Mouse (Mus musculus): Measurements from ENCODE around the gene Mrpl58.

Gene Mrpl58

DNA sequence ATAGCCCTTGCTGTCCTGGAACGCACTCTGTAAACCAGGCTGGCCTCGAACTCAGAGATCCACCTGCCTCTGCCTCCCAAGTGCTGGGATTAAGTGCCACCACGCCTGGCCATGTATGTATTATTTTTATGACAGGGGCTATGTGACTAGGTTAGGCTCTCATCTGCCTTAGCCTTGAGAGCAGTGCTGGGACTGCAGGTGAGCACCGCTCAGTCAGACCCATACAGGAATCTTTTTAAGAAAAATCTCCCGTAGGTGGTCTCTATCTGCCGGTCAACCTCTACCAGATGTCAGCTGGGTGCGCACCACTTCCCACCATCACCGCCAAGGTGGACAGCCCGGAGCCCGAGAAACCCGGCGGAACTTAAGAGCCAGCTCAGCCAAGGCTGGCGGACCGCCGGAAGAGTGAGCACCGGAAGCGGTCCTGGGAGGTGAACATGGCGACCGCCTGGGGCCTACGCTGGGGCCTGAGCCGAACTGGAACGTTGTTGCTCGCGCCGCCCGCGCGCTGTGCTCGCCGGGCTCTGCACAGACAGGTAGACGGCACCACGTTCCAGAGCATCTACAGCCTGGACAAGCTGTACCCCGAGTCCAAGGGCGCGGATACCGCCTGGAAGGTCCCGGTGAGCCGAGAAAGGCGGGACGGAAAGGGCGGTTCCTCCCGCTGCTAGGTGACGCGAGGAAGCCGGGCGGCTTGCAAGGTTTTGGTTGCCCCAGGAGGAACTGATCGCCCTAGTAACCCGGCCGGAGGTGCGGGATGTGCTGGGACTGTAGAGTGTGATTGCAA lies at the start of gene Mrpl58:
TSS of gene Mrpl58 (plus strand) at position 415 of the 787 bp plus-strand sequence.
- DNase-seq (ENCODE audit: extremely low spot score) = peak; percentile 88

DNA sequence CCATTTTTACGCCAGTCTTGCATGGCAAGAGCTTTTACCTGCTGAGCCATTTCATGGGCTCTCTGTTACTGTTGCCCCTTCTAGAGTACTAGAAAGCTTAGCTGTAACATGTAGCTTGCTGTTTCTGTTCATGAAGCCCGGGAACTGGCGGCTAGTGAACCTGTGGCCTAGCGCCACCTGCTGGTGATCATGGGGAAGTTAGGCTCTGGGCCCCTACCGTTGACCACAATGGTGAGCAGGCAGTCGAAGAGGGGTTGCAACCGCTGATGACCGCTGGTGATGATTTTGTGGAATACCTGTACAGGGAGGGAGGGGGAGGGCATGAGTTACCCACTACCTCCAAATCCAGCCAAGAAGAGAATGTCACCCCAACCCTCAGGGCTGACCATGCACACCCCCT lies 49.4 kb upstream of the Mrpl58 start:
- peak; percentile 79 for DNase-seq (ENCODE audit: extremely low spot score)

DNA sequence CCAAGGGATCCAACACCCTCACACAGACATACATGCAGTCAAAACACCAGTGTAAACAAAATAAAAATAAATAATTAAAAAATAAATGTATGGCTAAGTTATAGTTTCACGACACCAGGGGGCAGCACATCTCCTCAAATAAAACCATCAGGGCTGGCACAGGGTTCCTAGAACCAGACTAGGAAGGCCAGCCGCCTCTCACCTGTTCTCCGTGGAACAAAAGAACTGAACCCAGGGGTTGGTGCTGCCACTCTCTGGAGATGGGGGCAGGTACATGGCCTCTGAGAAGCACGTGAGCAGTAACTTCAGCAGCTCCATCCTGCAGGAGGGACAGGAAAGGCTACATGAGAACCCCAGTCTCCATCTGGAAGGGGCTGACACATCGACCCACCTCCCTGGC lies 45.1 kb upstream of the Mrpl58 start:
- DNase-seq (ENCODE audit: extremely low spot score) = peak; percentile 67

DNA sequence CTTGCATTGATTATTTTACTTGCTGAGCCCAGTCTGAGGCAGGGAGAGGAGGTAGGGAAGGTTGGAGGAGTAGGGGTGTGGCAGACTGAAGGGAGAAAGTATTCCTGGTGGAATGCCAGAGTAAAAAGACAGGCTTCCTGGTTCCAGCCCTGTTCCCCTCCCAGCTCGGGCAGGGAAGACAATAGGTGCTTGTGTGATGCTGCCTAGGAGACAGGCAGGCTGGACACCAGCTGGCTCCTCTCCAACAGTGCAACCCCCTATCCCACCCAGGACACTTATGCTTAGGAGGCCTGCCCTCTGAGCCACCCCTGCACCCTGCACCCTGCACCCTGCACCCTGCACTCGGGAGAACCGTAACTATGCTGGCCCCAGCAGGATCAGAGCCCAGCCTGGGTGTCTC lies 44.3 kb upstream of the Mrpl58 start:
- DNase-seq (ENCODE audit: extremely low spot score) = no peak

DNA sequence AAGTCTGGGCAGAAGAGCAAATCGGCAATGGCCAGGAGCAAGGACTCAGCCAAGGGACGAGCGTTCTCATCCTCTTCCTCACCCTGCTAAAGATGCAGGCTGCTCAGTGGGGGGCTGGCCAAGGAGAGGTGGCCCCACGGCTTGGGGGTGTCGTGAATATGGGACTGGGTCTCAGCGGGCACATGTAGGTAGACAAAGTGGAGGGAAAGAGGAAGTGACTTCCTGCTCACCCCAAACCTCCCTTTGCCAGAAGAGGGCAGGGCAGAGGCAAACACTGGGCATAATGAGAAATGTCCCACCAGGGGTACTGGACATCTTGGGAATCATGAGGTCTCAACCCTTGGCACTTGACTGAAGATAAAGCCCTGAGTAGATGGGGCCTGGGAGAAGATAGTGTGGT lies 43.8 kb upstream of the Mrpl58 start:
- no peak for DNase-seq (ENCODE audit: extremely low spot score)

DNA sequence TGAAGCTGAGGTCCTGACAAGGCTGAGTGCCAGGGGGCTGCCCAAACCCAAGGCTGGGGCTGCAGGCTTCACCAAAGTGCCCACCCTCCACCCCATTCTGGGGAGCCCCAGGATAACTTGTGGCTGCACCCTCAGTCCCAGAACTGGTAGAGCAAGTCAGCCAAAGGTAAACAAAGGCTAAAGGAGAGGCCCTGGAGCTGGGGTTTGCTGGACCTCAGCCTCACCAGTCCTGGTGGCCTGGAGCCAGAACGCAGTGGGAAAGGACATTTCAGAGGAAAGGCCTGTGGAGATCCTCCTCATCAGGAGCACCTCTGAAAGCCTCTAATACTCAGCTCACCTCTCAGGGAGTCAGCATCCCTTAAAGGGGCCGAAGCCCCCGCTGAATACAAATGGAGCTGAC lies 39.4 kb upstream of the Mrpl58 start:
- no peak for DNase-seq (ENCODE audit: extremely low spot score)

DNA sequence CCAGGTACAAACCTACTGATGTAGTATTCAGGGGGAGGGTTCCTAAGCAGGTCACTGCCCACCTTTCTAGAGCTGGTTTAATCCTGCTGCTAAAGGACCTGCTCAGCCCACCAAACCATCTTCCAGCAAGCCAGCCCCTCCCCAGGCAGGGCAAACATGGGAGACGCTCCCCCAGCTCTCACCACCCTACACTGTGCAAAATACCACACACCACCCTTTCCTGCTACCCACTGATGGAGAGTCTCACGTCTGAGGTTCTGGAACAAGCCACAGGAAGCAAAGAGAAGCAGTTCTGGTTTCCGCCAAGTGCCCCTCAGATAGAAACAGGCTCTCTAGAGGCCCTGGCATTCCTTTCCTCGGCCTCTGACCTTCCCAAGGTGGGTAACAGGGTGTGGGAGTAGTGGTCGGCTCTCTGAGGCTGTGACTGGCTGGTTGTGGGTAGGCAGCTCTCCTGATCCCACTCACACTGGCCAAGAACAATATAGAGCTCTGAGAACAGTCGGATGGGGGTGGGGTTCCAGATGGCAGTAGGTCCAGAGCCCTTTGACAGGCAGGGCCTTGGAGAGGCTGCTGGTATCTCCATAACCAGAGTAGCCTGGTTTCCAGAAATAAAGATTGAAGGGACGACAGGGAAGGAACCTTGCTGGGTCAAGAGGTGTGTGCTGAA lies 37.4 kb upstream of the Mrpl58 start:
- DNase-seq (ENCODE audit: extremely low spot score) = no peak

DNA sequence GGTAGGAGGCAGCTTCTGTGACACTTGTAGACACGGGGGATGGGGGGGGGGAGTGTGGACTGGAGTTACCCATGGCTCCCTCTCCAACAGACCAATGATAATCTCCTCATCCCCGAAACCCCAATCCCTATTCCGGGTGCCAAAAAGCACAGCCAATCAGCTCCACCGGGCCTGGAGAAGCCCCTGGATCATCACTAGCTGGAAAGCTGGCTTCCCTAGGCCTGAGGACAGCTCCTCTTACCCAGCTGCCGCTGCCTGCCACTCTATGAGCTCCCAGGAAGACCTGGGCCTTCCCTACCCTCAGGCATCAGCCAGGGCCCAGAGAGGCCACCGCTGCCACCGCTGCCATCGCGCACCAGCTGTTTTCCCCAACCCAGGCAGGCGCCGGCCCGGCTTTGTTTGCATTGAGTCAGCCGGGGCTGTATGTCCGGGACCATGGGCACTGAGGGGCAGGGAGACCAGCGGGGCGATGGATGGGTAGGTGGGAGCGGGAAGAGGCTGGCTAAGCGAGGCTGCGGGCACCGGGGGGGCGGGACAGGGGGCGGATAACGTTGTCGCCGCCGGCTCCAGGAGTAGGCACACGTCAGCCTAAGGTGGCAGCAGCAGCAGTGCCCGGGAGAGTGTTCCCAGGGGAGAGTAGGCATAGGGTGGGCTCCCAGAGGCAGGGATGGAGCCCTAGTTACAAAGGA lies 36.7 kb upstream of the Mrpl58 start:
- DNase-seq (ENCODE audit: extremely low spot score) = no peak

DNA sequence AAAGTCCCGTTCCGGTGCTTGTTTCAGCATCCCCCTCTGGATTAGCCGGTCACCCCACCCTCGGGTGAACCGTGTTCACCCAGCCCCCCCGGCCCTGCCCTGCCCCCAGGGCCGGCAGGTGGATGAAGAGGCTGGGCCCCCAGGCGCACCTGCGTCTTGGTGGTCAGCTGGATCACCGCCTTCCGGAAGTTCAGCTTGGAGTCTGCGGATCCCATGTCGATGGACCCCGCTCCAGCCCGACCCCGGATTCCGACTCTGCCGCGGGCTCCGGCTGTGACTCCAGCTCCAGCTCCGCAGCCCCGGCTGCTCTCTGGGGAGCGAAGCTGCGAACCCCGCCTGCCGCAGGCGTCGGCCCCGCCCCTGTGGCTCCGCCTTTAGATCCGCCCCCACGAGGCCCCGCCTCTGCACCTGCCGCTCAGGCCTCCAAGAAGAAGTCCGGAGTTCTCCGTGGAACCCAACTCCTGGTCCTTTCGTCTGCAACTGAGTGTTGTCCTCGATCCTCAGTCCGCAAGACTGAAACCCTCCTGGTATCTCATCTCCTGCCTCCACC lies 36.1 kb upstream of the Mrpl58 start, which contains the start of gene Hid1:
TSS of gene Hid1 (minus strand) at position 362 of the 550 bp plus-strand sequence.
- peak; percentile 79 for DNase-seq (ENCODE audit: extremely low spot score)

DNA sequence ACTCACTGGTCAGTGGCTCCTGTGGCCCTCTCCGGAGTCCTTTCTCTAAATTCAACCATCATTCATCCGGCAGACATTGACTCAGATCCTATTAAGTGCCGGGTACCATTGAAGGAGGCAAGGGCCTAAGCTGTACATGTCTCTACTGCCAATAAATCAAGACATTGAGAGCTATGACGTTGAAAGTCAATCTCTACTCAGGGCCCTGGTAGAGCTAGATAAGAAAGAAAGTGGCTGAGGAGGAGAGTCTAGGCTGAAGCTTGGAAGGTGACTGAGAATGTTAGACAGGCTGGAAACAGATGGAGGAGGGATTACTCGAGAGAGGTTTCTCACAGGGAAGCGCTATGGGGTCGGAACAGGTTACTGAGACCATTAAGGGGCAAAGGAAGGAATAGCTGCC lies 33.2 kb upstream of the Mrpl58 start:
- no peak for DNase-seq (ENCODE audit: extremely low spot score)

DNA sequence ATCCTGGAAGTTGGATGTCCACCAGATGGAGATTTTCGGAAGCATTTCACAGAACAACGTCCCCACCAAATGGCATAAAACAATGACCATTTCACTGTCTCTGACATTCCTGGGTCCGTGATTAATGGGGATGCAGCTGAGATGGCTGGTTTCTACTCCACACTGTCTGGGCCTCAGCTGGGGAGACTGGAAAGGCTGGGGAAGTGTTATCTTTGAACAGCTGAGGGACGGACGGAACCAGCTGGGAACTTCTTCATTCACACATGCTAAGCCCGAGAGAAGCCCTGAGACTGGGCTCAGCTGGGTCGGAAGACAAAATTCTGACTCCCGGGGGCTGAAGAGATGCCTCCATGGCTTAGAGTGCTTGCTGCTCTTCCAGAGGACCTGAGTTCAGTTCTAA lies 32.2 kb upstream of the Mrpl58 start:
- DNase-seq (ENCODE audit: extremely low spot score) = no peak

DNA sequence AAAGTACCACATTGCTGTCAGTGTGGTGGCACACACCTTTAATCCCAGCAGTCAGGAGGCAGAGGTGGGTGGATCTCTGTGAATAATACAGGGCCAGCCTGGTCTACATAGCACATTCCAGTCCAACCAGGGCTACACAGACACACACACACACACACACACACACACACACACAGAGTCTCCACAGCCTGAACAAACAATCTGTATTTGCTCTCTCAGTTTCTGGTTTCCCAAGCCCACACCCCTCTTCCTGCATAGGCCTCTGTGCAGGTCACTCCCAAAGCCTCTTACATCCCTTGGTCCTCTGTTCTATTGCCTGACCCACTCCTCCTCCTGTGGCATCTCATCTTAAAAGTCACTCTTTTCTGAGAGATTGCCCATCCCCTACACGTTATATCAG lies 31.5 kb upstream of the Mrpl58 start:
- no peak for DNase-seq (ENCODE audit: extremely low spot score)

DNA sequence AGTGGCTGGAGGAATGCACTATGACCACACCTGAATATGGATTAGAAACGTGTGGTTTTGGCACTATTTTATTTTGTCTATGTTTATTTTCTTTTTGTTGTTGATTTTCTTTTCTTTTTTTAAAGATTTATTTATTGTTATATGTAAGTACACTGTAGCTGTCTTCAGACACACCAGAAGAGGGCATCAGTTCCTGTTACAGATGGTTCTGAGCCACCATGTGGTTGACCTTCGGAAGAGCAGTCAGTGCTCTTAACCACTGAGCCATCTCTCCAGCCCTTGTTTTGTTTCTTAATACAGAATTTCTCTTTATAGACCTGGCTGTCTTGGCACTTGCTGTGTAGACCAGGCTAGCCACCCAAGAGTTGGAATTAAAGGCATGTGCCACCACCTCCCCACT lies 30.8 kb upstream of the Mrpl58 start:
- no peak for DNase-seq (ENCODE audit: extremely low spot score)

DNA sequence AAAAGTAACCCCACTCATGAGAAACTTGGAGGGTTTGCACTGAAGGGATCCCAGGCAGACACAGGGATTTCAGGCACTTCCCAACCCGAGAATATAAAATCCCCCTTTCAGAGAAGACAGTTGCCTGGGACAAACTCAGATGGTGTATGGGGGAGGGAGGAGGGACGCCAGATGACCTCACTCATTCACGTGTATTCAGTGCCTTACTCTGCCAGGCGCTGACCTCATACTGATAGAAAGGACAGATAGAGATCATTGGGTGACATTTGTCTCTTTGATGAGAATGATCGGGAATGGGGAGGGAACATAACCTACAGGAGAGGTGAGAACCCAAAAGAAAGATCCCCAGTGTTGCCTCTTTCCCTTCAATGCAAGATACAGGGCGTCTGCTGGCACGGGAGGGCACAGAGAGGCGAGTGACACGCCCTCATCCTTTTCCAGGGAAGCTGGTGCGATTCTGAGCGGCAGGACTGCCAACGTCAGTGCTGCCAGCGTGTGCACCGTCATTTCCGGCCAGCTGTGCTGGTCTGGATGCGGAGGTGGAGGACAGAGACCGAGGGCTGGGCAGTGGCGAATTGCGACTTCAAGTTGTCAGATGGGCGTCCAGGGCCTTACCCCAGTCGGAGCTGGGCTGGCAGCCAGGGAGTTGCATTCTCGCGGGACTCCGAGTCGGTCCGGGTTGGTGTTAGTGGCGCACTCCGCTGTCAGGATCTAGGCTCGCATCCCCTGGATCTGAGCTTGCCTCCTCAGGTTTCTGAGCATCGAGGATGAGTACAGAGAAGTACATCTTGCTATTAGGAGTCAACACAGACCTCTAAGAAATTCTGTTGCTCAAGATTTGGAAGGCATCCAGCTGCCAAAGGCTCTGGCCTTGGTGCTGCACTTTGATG lies 29.5 kb upstream of the Mrpl58 start:
- DNase-seq (ENCODE audit: extremely low spot score) = peak; percentile 37

DNA sequence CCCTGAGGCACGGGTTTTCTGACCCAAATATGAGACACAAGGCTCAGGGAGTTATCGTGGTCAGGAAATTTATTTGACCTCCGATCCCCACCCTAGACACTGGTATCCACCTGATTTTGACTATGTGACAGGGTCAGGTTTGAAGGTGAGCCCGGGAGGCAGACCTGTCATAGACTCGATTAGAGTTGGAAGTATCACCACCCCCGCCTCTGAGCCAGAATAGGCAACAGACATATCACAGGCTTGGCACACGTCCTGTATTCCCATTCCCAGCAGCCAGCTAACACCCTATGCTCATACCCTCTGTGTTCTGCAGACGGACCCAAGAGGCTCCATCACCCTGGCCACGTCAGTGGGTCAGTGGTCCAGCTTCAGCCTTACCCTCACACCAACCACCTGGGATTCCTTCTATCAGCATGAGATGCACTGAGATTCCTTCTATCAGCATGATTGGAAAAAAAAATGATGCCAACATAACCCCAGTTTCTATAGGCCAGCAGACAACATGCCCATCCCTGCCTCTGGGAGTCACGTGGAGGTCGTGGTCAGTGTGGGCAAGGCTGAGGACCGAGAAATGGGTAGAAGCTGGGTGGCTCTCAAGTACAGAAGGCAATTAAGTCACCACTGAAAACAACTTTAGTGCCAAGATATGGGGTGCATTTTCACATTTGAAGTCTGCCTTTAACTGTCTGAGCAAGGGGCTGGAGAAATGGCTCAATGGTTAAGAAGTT lies 28.7 kb upstream of the Mrpl58 start:
- DNase-seq (ENCODE audit: extremely low spot score) = no peak

DNA sequence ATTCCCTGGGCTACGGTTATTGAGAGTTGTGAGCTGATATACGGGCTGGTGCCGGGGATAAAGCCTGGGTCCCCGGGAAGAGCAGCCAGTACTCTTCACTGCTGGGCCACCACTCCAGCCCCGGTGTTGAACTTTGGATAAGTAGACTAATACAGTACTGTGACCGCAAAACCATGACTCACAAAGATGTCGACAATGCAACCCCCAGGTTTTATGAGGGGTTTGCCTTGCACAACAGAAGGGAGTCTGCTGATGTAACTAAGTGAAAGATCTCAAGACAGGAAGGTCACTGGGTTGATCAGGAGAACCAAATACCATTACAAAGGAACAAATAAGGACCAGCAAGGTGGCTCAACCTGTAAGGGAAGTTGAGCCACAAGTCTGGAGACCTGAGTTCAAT lies 26.8 kb upstream of the Mrpl58 start:
- DNase-seq (ENCODE audit: extremely low spot score) = no peak

DNA sequence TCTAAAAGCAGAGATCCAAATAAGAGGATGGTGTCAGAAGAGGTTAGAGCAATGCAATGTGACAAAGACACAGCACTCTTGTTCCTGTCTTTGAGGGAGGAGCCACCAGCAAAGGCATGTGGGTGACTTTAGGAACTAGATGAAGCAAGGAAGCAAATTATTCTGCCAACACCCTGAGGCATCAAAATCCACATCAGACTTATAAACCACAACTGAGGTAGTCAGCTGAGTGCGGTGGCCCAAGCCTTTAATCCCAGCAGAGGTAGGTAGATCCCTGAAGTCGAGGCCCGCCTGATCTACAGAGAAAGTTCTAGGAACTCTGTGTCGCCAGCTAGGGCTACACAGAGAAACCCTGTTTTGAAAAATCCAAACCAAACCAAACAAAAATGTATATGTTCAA lies 26.3 kb upstream of the Mrpl58 start:
- no peak for DNase-seq (ENCODE audit: extremely low spot score)

DNA sequence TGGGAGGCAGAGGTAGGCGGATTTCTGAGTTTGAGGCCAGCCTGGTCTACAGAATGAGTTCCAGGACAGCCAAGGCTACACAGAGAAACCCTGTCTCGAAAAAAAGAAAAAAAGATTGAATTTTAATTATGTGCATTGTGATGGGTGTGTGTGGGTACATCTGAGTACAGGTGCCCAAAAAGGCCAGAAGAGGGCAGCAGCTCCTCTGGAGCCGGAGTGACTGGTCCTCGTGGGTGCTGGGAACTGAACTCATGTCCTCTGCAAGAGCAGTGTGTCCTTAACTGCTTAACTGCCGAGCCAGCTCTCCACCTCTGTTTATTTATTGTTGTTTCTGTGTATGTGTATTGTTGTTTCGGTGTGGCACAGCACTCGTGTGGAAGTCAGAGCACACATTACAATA lies 25.7 kb upstream of the Mrpl58 start:
- DNase-seq (ENCODE audit: extremely low spot score) = no peak

DNA sequence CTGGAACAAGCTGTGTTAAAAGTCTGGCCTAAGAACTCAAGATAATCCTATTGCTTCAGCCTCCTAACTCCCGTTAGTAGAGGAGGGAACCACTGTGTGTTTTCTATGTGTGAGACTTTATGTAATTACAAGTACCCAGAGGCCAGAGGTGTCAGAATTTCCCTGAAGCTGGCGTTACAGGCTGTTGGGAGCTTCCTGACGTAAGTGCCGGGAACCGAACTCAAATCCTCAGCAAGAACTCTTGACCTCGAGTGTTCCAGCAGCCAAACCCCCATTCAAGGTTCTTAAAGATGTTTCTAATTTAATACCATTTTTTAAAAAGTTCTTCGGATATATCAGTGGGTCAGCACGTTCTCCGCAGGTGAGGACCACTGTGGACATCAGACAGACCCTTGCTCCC lies 22.3 kb upstream of the Mrpl58 start:
- no peak for DNase-seq (ENCODE audit: extremely low spot score)

DNA sequence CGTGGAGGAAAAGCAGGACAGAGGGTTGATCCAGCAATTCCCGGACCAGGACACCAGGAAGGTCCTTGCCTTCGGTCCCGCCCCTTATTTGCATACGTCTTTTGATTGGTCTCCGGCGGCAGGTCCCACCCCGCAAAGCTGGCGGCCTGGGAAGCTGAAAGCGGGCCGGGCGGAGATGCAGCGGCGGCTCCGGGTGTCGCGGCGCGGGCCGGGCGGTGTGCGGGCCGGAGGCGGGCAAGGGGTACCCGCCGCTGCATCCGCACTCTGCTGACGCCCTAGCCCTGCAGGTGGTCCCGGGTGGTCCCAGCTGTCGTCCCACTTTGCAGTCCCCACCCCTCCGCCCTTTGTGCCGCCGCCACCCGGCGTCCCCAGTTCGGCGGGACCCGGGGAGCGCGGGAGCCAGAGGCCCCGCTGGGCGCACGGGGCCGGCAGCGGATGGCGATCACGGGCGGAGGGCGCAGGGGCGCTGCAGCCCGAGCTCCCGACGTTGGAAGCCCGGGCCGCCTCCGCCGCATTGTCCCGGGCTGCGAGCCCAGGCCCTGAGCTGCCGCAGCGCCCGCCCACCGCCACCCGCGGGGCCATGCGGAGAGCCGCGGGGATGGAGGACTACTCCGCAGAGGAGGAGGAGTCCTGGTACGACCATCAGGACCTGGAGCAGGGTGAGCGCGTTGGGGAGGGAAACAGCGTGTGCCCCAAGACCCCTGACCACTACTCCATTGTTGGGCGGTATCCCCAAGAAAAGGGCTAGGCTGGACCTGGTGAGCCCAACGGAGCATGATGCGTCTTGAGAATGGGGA lies 21.6 kb upstream of the Mrpl58 start, which contains the start of gene Cdr2l:
TSS of gene Cdr2l (plus strand) at position 174 of the 797 bp plus-strand sequence.
- peak; percentile 92 for DNase-seq (ENCODE audit: extremely low spot score)

All from embryo, embryonic 9.5 days (tissue).